Mouse (Mus musculus) small intestine, adult 2 months (tissue): ENCODE data around the gene Ctbp2.

Source experiments
- CTCF ChIP-seq: fragments of 200-500 bp; IDR thresholded peaks from 2 replicates; pipeline ENCODE4 v1.5.1; 2012; ENCODE audit warnings: low read depth, mild to moderate bottlenecking, control low read depth, inconsistent platforms, low read length, moderate library complexity, mixed read lengths; ENCODE audit not compliant: insufficient replicate concordance, insufficient read length; ENCODE audit errors: extremely low read depth
- POLR2A ChIP-seq: fragments of 200-500 bp; IDR thresholded peaks from 2 replicates; pipeline ENCODE4 v1.6.1; 2012; ENCODE audit warnings: low read depth, mild to moderate bottlenecking, control low read depth, inconsistent platforms, low read length, moderate library complexity

DNA sequence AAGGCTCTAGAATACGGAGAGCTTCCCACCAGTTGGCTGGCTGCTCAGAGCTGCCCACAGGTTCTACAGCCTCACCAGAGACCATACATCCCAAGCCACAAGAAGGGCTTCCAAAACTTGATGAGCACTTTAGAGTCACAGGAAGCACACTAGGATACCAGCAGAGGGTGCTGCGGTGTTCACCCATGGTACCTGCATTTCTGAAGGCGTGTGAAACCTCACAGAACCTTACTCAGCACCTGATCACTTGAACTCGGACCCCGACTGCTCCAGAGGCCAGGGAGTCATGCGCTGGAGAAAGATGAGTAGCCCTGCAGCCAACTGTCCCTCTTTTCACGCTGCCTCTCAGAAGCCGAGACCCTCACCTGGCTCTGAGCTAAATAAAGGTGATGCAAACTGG, 130.0 kb downstream of the Ctbp2 start:
- no peak for TF ChIP-seq CTCF
- no peak for TF ChIP-seq POLR2A
